Mouse (Mus musculus) bone marrow, adult 2 months (tissue): ENCODE measurements around the gene Kcnmb1.

Source experiments
- CTCF ChIP-seq: fragments of 200-500 bp; IDR thresholded peaks from 2 replicates; pipeline ENCODE4 v1.5.1; 2011; ENCODE audit warnings: low read length, control low read depth; ENCODE audit not compliant: control insufficient read depth, insufficient read depth
- POLR2A ChIP-seq: fragments of 200-500 bp; IDR thresholded peaks from 2 replicates; pipeline ENCODE4 v1.6.1; 2011; ENCODE audit warnings: low read depth, mild to moderate bottlenecking, control low read depth, low read length, borderline replicate concordance; ENCODE audit not compliant: control insufficient read depth

GRCm38 (mm10) chr11:34012007-34012652, 49.3 kb downstream of the Kcnmb1 start:
- TF ChIP-seq CTCF (no peak), POLR2A (no peak)
